Mouse (Mus musculus): ENCODE measurements around the gene Ppp1r13l. TPM values are rescaled to one million over a fixed set of nuclear protein-coding genes. Genes with fewer than 3 reads are reported as not detected.

Gene Ppp1r13l
- polyA plus RNA-seq, 1 experiment = 13.6 TPM

DNA sequence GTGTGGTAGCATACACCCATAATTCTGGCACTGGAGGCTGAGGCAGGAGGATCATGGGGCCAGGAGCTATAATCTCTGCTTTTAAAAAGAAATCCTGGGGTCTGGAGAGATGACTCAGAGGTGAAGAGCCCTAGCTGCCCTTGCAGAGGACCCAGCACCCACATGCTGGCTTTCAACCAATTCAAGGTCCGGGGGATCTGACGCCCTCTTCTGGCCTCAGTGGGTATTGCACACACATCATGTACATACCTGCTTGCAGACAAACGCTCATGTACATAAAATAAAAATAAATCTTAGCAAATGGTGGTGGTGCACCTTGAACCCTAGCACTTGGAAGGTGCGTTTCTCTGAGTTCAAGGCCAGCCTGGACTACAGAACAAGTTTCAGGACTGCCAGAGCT lies 41.4 kb downstream of the Ppp1r13l start:
- H3K36me3 ChIP-seq (ENCODE audit: control insufficient read depth, insufficient read depth, low read length) = no peaks in the 10 kb centered on the region
- DNase-seq = no peak
- H3K4me3 ChIP-seq (ENCODE audit: control insufficient read depth, insufficient read depth, low read length) = no peak overlapping the region
- no peak for TF ChIP-seq POLR2A (IDR thresholded peaks at IDR 0.05; ENCODE audit: control insufficient read depth, extremely low read depth, insufficient read depth, low read length, poor library complexity)
- no peak for TF ChIP-seq CTCF (IDR thresholded peaks at IDR 0.05; ENCODE audit: borderline replicate concordance, control insufficient read depth, extremely low read depth, insufficient read depth, low read length, poor library complexity)
- peaks cover 25% of the 10 kb centered on the region for H3K4me1 ChIP-seq (replicated peaks; ENCODE audit: control insufficient read depth, insufficient read depth, low read length)
- H3K27ac ChIP-seq (ENCODE audit: control insufficient read depth, insufficient read depth, low read length) = no peak overlapping the region
- WGBS = 93% methylated on average over 4 of the region's 4 CpGs
- H3K27me3 ChIP-seq (ENCODE audit: control insufficient read depth, insufficient read depth, low read length) = no peaks in the 10 kb centered on the region

GRCm38 (mm10) chr7:19402535-19403112 lies 43.1 kb downstream of the Ppp1r13l start:
- 89% methylated on average over 9 of the region's 9 CpGs for WGBS
- H3K27me3 ChIP-seq (ENCODE audit: control insufficient read depth, insufficient read depth, low read length) = no peaks in the 10 kb centered on the region

DNA sequence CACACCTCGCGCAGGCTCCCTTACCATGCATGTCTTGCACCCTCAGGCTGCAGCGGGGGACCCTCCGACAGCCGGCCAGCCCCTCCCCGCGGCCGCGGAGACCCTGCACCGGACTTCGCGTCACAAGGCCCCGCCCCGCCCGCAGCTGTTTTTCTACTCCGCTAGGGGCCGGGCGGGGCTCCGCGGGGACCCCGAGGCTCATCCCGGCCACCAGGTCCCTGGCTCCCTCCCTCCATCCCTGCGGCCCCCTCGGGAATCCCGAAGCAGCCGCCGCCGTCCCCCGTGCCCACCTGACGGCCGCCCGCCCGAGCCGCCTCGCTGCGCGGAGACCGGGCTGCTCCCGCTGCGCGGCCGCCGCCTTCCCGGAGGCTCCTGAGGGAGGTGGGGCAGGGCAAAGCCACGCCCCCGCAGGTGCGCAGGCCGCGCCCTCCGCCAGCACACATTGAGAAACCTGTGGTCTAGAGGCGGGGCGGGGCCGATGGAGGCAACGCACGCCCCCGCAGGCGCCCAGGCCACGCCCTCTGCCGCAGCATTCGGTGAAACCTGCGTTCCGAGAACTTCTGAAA lies 44.3 kb downstream of the Ppp1r13l start, which contains the start of gene Klc3:
Gene Klc3, minus strand, starts transcription at position 374 of the 566 bp plus-strand sequence.
- peaks cover 25% of the 10 kb centered on the region for H3K4me1 ChIP-seq (replicated peaks; ENCODE audit: control insufficient read depth, insufficient read depth, low read length)
- WGBS = 2% methylated on average over 62 of the region's 62 CpGs
- DNase-seq = peak; percentile 92
- no peaks in the 10 kb centered on the region for H3K27me3 ChIP-seq (ENCODE audit: control insufficient read depth, insufficient read depth, low read length)
- H3K27ac ChIP-seq (ENCODE audit: control insufficient read depth, insufficient read depth, low read length) = no peak within 1 kb of the TSS
- peak within 1 kb of the TSS; percentile 68 for H3K4me3 ChIP-seq (ENCODE audit: control insufficient read depth, insufficient read depth, low read length)
- H3K36me3 ChIP-seq (ENCODE audit: control insufficient read depth, insufficient read depth, low read length) = no peaks in the 10 kb centered on the region
- TF ChIP-seq POLR2A (IDR thresholded peaks at IDR 0.05; ENCODE audit: control insufficient read depth, extremely low read depth, insufficient read depth, low read length, poor library complexity) (peak; percentile 76; the same call in 1 of the 2 replicates), CTCF (IDR thresholded peaks at IDR 0.05; ENCODE audit: borderline replicate concordance, control insufficient read depth, extremely low read depth, insufficient read depth, low read length, poor library complexity) (peak; percentile 51; the same call in 1 of the 2 replicates)

More at GRCm38 (mm10) chr7:19402535-19403112, 43.1 kb downstream of the Ppp1r13l start:
- TF ChIP-seq POLR2A (IDR thresholded peaks at IDR 0.05; ENCODE audit: control insufficient read depth, extremely low read depth, insufficient read depth, low read length, poor library complexity) (no peak), CTCF (IDR thresholded peaks at IDR 0.05; ENCODE audit: borderline replicate concordance, control insufficient read depth, extremely low read depth, insufficient read depth, low read length, poor library complexity) (no peak)
- H3K27ac ChIP-seq (ENCODE audit: control insufficient read depth, insufficient read depth, low read length) = no peak overlapping the region
- peaks cover 25% of the 10 kb centered on the region for H3K4me1 ChIP-seq (replicated peaks; ENCODE audit: control insufficient read depth, insufficient read depth, low read length)
- no peaks in the 10 kb centered on the region for H3K36me3 ChIP-seq (ENCODE audit: control insufficient read depth, insufficient read depth, low read length)
- no peak for DNase-seq
- no peak overlapping the region for H3K4me3 ChIP-seq (ENCODE audit: control insufficient read depth, insufficient read depth, low read length)

DNA sequence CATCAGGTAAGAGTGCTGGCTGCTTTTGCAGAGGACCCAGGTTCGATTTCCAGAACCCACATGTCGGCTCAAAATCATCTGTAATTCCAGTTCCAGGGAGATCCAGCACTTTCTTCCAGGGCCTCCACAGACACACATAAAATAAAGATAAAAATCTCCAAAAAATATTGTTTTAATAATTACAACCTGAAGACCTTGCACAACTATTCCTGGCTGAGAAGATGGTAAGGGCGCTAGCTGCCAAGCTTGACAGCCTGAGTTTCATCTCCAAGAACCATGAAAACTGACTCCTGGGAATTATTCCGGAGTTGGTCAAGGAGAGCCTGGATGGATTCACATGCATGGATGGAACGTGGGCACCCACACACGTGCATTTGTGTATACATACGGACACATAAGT lies 44.9 kb downstream of the Ppp1r13l start, which contains the start of gene Ckm:
Gene Ckm, plus strand, starts transcription at position 301 of the 400 bp plus-strand sequence.
- no peak for TF ChIP-seq POLR2A (IDR thresholded peaks at IDR 0.05; ENCODE audit: control insufficient read depth, extremely low read depth, insufficient read depth, low read length, poor library complexity)
- H3K27me3 ChIP-seq (ENCODE audit: control insufficient read depth, insufficient read depth, low read length) = no peaks in the 10 kb centered on the region
- no peak for DNase-seq
- H3K4me3 ChIP-seq (ENCODE audit: control insufficient read depth, insufficient read depth, low read length) = peak within 1 kb of the TSS; percentile 68
- H3K4me1 ChIP-seq (replicated peaks; ENCODE audit: control insufficient read depth, insufficient read depth, low read length) = peaks cover 21% of the 10 kb centered on the region
- H3K27ac ChIP-seq (ENCODE audit: control insufficient read depth, insufficient read depth, low read length) = no peak within 1 kb of the TSS
- H3K36me3 ChIP-seq (ENCODE audit: control insufficient read depth, insufficient read depth, low read length) = no peaks in the 10 kb centered on the region
- WGBS = 54% methylated on average over 7 of the region's 7 CpGs

- peak; percentile 87 for DNase-seq
- Histone ChIP-seq H3K27ac (ENCODE audit: control insufficient read depth, insufficient read depth, low read length) (no peak overlapping the region), H3K27me3 (ENCODE audit: control insufficient read depth, insufficient read depth, low read length) (no peaks in the 10 kb centered on the region), H3K4me1 (replicated peaks; ENCODE audit: control insufficient read depth, insufficient read depth, low read length) (peaks cover 15% of the 10 kb centered on the region), H3K4me3 (ENCODE audit: control insufficient read depth, insufficient read depth, low read length) (no peak overlapping the region), H3K36me3 (ENCODE audit: control insufficient read depth, insufficient read depth, low read length) (no peaks in the 10 kb centered on the region)
- TF ChIP-seq CTCF (IDR thresholded peaks at IDR 0.05; ENCODE audit: borderline replicate concordance, control insufficient read depth, extremely low read depth, insufficient read depth, low read length, poor library complexity) (peak; percentile 86), POLR2A (IDR thresholded peaks at IDR 0.05; ENCODE audit: control insufficient read depth, extremely low read depth, insufficient read depth, low read length, poor library complexity) (no peak)
- WGBS = 2% methylated on average over 19 of the region's 19 CpGs
These were observed 45.9 kb downstream of the Ppp1r13l start for GRCm38 (mm10) chr7:19405417-19405816.

DNA sequence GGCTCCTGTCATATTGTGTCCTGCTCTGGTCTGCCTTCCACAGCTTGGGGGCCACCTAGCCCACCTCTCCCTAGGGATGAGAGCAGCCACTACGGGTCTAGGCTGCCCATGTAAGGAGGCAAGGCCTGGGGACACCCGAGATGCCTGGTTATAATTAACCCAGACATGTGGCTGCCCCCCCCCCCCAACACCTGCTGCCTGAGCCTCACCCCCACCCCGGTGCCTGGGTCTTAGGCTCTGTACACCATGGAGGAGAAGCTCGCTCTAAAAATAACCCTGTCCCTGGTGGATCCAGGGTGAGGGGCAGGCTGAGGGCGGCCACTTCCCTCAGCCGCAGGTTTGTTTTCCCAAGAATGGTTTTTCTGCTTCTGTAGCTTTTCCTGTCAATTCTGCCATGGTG lies 50.2 kb downstream of the Ppp1r13l start:
- DNase-seq = no peak
- Histone ChIP-seq H3K4me1 (replicated peaks; ENCODE audit: control insufficient read depth, insufficient read depth, low read length) (peaks cover 2% of the 10 kb centered on the region), H3K36me3 (ENCODE audit: control insufficient read depth, insufficient read depth, low read length) (no peaks in the 10 kb centered on the region), H3K27ac (ENCODE audit: control insufficient read depth, insufficient read depth, low read length) (no peak overlapping the region), H3K27me3 (ENCODE audit: control insufficient read depth, insufficient read depth, low read length) (no peaks in the 10 kb centered on the region), H3K4me3 (ENCODE audit: control insufficient read depth, insufficient read depth, low read length) (no peak overlapping the region)
- 72% methylated on average over 6 of the region's 6 CpGs for WGBS
- no peak for TF ChIP-seq CTCF (IDR thresholded peaks at IDR 0.05; ENCODE audit: borderline replicate concordance, control insufficient read depth, extremely low read depth, insufficient read depth, low read length, poor library complexity)
- no peak for TF ChIP-seq POLR2A (IDR thresholded peaks at IDR 0.05; ENCODE audit: control insufficient read depth, extremely low read depth, insufficient read depth, low read length, poor library complexity)
